Mouse (Mus musculus): ENCODE data around the gene Map2k7. TPM values are rescaled to one million over a fixed set of nuclear protein-coding genes. Genes with fewer than 3 reads are reported as not detected.
"Not testable (repeated sequence)": the region's sequence is repeated elsewhere in the genome, so short reads cannot be mapped to it uniquely, and the experiment has no call there.

Gene Map2k7
- total RNA-seq, 2 experiments from 2014 or later: 16.9 to 25.2 TPM

- no peak for ATAC-seq (replicated peaks; ENCODE audit: low FRiP score, poor library complexity, severe bottlenecking)
Measured at GRCm38 (mm10) chr8:4222059-4222458, 16.5 kb upstream of the Map2k7 start.

DNA sequence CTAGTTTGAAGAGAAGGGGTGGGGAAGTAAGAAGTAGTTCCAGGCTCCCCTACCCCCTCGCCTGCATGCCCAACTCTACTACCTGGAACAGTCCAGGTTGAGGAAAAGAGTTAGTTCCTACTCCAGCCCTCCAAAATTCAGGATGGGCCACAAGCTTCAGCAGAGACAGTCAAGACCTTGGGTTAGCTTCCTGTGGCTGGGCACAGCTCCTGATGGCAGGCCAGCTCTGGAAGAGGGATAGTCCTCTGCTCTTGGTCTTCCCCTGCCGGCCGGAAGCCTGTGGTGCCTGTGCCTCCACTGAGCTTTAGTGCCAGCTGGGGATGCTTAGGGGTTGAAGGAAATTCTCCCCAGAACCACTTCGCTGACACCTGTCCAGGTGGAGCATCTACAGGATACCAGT, 12.2 kb upstream of the Map2k7 start:
- no peak for ATAC-seq (replicated peaks; ENCODE audit: low FRiP score, poor library complexity, severe bottlenecking)

- ATAC-seq (replicated peaks; ENCODE audit: low FRiP score, poor library complexity, severe bottlenecking): peak; percentile 67; the same call in 1 of the 2 replicates
Measured at GRCm38 (mm10) chr8:4226739-4227347, 11.7 kb upstream of the Map2k7 start, which contains the start of gene Lrrc8e. Gene Lrrc8e, plus strand, starts transcription at chr8:4226827.

GRCm38 (mm10) chr8:4227919-4228318, 10.6 kb upstream of the Map2k7 start:
- ATAC-seq (replicated peaks; ENCODE audit: low FRiP score, poor library complexity, severe bottlenecking): no peak

- no peak for ATAC-seq (replicated peaks; ENCODE audit: low FRiP score, poor library complexity, severe bottlenecking)
Measured at GRCm38 (mm10) chr8:4229784-4230183, 8.8 kb upstream of the Map2k7 start.

- ATAC-seq (replicated peaks; ENCODE audit: low FRiP score, poor library complexity, severe bottlenecking): no peak
Measured at GRCm38 (mm10) chr8:4230612-4231351, 7.8 kb upstream of the Map2k7 start.

GRCm38 (mm10) chr8:4237814-4238433, 616 bp upstream of the Map2k7 start:
- peak; percentile 2 for ATAC-seq (replicated peaks; ENCODE audit: low FRiP score, poor library complexity, severe bottlenecking)

DNA sequence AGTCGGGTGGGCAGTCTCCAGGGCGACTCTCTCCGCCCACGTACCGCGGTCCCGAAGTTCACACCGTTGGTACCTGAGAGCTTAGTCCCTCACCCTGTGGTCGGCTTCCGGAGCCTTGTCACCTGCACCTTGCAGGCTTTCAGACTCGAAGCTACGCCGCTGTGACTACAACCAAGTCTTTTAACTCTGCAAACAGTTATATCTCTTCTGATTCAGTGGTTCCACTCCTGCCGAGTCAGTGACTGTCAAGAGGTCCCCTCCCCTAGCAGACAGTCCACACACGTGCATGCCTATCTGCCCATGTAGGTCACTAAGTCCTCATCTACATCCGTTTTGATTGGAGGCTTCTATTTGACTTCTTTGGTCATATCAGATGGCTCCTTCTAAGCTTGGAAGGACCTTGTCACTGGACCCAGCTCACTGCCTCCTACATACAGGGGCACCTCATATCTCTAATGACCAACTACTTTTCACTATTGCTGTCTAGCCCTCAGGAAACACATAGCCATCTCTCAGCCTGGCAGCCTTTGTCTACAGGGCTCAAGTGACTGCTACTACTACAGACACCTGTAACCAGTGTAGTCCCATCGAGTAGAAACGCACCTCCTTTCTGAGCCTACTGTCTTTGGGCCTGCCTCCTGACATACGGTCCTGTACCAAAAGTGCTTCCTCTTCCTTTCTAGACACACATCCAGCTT, 802 bp downstream of the Map2k7 start:
- peak; percentile 7 for ATAC-seq (replicated peaks; ENCODE audit: low FRiP score, poor library complexity, severe bottlenecking)

DNA sequence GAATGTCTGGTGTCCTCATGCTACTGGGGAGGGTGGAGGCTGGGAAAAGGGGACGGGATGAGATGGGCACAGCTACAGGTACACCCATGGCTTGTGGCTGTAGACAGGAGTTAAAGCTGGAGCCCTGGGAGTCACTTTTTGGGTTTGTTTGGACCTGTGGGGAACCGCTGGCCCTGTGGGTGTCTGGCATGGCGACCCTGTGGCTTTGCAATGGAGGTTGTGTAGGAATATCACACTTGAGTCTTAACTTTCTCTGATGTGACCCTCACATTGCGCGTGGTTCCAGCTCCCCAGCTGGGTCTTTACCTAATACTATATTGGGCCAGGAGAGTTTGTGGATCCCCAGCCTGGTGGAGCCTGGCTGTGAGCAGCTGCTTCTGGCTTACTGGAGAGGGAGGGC, 6.5 kb downstream of the Map2k7 start:
- no peak for ATAC-seq (replicated peaks; ENCODE audit: low FRiP score, poor library complexity, severe bottlenecking)

DNA sequence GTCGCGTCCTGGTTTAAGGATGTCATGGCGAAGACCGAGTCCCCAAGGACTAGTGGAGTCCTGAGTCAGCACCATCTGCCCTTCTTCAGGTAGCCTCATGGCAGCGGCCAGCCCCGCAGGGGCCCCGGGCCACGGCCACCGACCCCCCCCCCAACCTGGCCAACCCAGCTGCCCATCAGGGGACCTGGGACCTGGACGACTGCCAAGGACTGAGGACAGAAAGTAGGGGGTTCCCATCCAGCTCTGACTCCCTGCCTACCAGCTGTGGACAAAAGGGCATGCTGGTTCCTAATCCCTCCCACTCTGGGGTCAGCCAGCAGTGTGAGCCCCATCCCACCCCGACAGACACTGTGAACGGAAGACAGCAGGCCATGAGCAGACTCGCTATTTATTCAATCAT, 7.2 kb downstream of the Map2k7 start:
- ATAC-seq (replicated peaks; ENCODE audit: low FRiP score, poor library complexity, severe bottlenecking): no peak

DNA sequence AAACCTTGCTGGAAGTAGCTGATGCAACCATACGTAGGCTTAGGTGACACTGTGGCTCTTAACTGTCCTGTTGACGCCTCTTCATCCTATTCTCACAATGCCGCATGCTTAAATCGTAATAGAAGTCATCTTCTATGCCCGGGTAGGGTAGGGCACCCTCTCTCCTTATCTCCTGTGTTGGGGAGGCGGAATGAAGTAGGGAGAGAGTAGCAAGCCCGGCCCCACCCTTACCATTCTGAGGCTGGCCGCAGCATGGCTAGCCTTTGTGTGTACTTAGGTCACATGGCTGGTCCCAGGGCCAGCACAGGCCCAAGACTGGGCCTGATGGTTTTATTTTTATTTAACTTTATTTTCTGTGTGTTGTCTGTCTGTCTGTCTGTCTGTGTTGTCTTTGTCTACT, 8.7 kb downstream of the Map2k7 start:
- no peak for ATAC-seq (replicated peaks; ENCODE audit: low FRiP score, poor library complexity, severe bottlenecking)

GRCm38 (mm10) chr8:4247951-4248540, 9.5 kb downstream of the Map2k7 start, which contains the start of gene Tgfbr3l:
Gene Tgfbr3l, plus strand, starts transcription at chr8:4248214.
- ATAC-seq (replicated peaks; ENCODE audit: low FRiP score, poor library complexity, severe bottlenecking): no peak

GRCm38 (mm10) chr8:4249213-4249612, 10.7 kb downstream of the Map2k7 start:
- ATAC-seq (replicated peaks; ENCODE audit: low FRiP score, poor library complexity, severe bottlenecking): no peak

DNA sequence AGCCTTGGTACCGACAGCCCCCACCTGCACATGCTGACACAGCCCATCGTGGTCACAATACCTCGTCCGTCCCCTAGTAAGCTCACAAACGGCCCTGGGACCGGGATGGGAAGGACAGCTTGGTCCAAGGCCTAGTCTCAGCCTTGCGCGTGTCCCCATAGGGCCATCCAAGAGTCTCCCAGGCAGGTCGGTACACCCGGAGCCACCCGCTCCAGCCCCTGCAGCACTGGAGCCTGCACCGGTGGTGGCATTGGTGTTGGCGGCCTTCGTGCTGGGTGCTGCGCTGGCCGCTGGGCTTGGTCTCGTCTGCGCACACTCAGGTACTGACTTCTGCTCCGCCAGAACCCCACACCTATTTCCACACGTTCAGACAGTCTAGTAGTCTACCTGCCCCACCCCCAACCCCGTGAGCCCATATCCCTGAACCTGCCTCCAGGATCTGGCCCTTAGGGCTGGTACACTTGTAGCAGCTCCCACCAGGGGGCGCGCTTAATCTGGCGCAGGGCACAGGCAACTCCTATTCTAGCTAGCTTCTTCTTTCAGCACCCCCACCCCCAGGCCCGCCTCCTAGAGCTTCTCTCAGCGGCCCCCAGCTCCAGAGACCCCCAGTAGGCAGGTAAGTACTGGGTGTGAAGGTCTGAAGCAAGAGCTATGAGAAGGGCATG, 11.9 kb downstream of the Map2k7 start:
- peak; percentile 52 for ATAC-seq (replicated peaks; ENCODE audit: low FRiP score, poor library complexity, severe bottlenecking)

DNA sequence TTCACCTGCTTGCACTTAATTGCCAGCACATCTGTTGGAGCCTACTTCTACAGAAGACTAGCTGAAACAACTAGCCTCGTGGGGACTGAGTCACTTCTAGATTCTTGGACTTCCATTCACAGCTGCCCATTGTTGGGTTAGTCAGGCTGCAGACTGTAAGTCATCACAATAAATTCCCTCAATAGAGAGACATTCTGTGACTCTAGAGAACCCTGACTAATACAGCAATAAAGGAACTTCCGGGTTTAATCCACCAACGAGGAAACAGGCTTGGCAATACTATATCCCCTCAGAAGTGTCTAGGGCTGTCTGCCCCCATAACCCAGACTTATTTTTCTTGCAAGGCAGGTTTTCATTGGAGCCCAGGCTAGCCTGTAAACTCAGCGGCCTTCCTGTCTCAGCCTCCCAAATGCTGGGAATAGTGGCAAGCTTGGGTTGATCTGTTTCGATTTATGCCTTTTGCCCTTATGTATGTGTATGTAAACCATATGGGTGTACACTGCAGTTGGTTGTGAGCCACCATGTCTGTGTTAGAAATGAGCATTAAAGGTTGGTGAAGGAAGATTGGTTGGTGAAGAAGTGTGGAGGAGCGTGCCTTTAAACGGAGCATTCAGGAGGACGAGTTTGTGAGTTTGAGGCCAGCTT, 13.7 kb downstream of the Map2k7 start:
- no peak for ATAC-seq (replicated peaks; ENCODE audit: low FRiP score, poor library complexity, severe bottlenecking)

DNA sequence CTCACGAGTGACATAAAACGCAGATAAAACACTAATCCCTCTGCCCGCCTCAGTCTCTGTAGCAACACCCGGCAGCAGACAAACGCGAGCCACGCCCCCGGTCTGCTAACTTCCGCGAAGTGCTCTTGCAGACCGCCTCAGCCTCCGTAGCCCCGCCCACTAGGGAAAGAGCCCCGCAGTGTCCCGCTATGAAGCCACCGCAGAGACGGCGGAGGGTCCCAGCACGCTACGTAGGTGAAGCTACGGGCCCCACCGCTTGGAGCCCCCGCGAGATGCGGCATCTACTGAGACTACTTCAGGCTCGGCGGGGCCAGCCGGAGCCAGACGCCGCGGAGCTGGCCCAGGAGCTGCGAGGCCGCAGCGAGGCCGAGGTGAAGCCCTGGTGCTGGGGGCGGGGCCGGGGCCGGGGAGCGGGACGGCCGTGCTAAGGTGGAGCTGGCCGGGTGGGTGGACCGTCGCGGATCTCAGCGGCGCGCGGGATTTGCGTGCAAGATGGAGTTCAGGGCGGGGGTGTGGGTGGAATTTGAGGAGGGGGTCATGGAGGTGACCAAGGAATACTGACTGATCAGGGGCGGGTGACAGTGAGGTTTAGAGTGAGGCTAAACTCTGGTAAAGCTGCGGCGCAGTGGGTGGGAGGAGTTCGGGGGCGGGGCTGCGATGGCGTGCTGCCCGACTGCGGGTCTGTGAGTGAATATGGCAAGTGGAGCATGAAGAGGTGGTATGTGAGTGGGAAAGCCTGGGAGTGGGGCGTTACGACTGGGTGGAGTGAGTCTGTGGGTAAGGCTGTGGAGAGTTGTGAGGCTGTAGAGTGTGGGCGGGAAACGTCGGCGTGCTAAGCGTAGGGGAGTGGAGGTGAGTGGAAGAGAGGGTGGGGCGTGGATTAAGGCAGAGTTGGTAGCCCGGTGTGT, 14.6 kb downstream of the Map2k7 start, which contains the start of gene Snapc2:
Gene Snapc2 (plus strand): TSS at position 147 of the 908 bp plus-strand sequence.
- ATAC-seq (replicated peaks; ENCODE audit: low FRiP score, poor library complexity, severe bottlenecking): peak; percentile 88

DNA sequence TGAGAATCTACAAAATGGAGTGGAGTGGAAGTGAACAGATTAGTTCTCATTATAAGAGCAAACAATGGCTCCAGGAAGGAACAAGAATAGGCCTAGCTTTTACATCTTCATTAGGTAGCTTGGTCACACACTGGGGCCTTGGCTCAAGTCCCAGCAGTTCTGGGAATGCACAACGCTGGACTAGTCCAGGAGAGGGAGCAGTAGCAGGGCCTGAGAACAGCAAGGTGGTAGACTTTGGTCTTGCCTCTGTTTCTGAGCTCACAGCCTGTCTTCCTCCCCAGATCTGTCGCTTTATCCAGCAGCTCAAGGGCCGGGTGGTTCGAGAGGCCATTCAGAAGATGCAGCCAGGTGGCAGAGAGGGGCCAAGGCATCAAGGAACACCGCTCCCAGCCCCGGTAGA, 15.5 kb downstream of the Map2k7 start:
- ATAC-seq (replicated peaks; ENCODE audit: low FRiP score, poor library complexity, severe bottlenecking): no peak

- ATAC-seq (replicated peaks; ENCODE audit: low FRiP score, poor library complexity, severe bottlenecking): not testable (repeated sequence)
Measured at GRCm38 (mm10) chr8:4255471-4255870, 16.9 kb downstream of the Map2k7 start.

All from erythroid progenitor cell, adult 5-6 weeks (primary cell).